Mouse (Mus musculus): ENCODE data around the gene Uaca. TPM values are rescaled to one million over a fixed set of nuclear protein-coding genes. Genes with fewer than 3 reads are reported as not detected.

Gene Uaca
- 15.2 and 16.1 TPM in 2 replicates for polyA plus RNA-seq (2015; fragmentation: Nextera tagmentation; extraction: Ambion mirVana)

- Histone ChIP-seq H3K9ac (replicated peaks) (peak within 1 kb of the TSS; percentile 58), H3K4me1 (peaks cover 14% of the 10 kb centered on the region), H3K9me3 (no peaks in the 10 kb centered on the region), H3K27ac (replicated peaks) (0 out of 2 replicates have a peak within 1 kb of the TSS, but pooled peaks have one; percentile 2), H3K4me2 (replicated peaks) (peak within 1 kb of the TSS; percentile 99), H3K4me3 (peak within 1 kb of the TSS; percentile 75), H3K36me3 (no peaks in the 10 kb centered on the region), H3K27me3 (peaks cover 9% of the 10 kb centered on the region; the same call in 1 of the 2 replicates)
- peak; percentile 96 for ATAC-seq (replicated peaks)
- under 1% methylated on average over 45 of the region's 45 CpGs for WGBS
These were observed at the start of gene Uaca for GRCm38 (mm10) chr9:60794210-60794840. Gene Uaca (plus strand): TSS chr9:60794542.

GRCm38 (mm10) chr9:60744971-60745370 is 49.4 kb upstream of the Uaca start:
- Histone ChIP-seq H3K4me3 (no peak overlapping the region), H3K4me2 (replicated peaks) (no peak overlapping the region), H3K9me3 (no peaks in the 10 kb centered on the region), H3K27me3 (no peaks in the 10 kb centered on the region), H3K9ac (replicated peaks) (no peak overlapping the region), H3K4me1 (peaks cover 11% of the 10 kb centered on the region), H3K36me3 (no peaks in the 10 kb centered on the region), H3K27ac (replicated peaks) (no peak overlapping the region)
- 65% methylated on average over 4 of the region's 4 CpGs for WGBS
- no peak for ATAC-seq (replicated peaks)

DNA sequence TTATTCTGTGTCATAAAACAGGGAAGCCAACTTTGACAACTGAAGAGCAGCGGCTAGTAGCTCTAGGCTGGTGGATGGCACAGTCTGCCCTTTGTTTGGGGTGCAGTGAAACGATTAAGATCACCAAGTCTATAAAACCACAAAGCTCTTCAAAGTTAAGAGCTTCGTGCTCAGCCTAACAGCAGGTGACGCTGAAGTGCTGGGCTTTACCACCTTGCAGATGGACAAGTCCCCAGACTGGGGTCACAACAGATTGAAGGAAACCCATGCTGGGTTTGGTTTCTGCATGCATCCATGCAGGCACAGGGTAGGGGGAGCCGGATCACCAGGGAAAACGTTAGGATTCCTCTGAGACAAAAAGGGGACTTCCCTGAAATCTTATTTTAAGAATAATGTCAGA is 47.8 kb upstream of the Uaca start:
- Histone ChIP-seq H3K27me3 (no peaks in the 10 kb centered on the region), H3K4me2 (replicated peaks) (no peak overlapping the region), H3K27ac (replicated peaks) (no peak overlapping the region), H3K9me3 (no peaks in the 10 kb centered on the region), H3K4me1 (peaks cover 11% of the 10 kb centered on the region), H3K4me3 (no peak overlapping the region), H3K9ac (replicated peaks) (no peak overlapping the region), H3K36me3 (no peaks in the 10 kb centered on the region)
- 58% methylated on average over 6 of the region's 6 CpGs for WGBS
- ATAC-seq (replicated peaks): no peak

DNA sequence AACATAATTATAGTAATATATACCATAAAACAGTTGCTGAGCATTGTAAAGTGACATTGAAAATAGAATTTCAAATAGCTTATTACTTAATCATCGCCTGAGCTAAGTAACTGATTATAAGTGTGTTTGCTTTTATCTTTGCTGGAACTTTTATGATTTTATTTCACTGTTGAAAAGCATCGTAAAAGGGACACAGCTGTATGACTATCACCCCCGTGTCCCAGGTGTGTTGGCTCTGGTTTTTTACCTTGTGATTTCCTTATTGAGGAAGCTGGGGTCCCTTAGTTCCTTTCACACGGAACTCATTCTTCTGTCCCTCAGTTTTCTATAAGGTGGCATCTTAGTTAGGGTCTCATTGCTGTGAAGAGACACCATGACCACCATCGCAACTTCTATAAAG is 46.7 kb upstream of the Uaca start:
- Histone ChIP-seq H3K27me3 (no peaks in the 10 kb centered on the region), H3K4me2 (replicated peaks) (no peak overlapping the region), H3K27ac (replicated peaks) (no peak overlapping the region), H3K4me3 (no peak overlapping the region), H3K4me1 (peaks cover 9% of the 10 kb centered on the region), H3K9ac (replicated peaks) (no peak overlapping the region), H3K9me3 (no peaks in the 10 kb centered on the region), H3K36me3 (no peaks in the 10 kb centered on the region)
- WGBS: 89% methylated on average over 5 of the region's 5 CpGs
- no peak for ATAC-seq (replicated peaks)

DNA sequence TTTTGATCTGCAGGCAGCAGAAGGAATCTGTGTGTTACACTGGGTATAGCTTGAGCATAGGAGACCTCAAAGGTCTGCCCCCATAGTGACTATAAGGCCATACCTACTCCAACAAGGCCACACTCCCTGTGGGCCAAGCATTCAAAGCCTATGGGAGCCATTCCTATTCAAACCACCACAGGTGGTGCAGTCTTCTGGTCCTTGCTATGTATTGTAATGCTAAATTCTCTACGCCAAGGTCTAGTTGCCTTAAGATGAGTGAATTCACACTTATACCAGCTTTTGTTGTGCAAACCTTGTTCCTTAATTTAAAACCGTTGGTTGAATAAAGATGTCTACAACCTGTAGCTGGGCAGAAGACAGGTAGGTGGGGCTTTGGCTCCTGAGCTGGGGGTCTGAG is 46.2 kb upstream of the Uaca start:
- no peak for ATAC-seq (replicated peaks)
- H3K9ac ChIP-seq (replicated peaks): no peak overlapping the region
- H3K9me3 ChIP-seq: no peaks in the 10 kb centered on the region
- 81% methylated on average over 2 of the region's 2 CpGs for WGBS
- no peaks in the 10 kb centered on the region for H3K36me3 ChIP-seq
- no peak overlapping the region for H3K27ac ChIP-seq (replicated peaks)
- H3K4me2 ChIP-seq (replicated peaks): no peak overlapping the region
- H3K4me1 ChIP-seq: peaks cover 4% of the 10 kb centered on the region
- no peak overlapping the region for H3K4me3 ChIP-seq
- no peaks in the 10 kb centered on the region for H3K27me3 ChIP-seq

DNA sequence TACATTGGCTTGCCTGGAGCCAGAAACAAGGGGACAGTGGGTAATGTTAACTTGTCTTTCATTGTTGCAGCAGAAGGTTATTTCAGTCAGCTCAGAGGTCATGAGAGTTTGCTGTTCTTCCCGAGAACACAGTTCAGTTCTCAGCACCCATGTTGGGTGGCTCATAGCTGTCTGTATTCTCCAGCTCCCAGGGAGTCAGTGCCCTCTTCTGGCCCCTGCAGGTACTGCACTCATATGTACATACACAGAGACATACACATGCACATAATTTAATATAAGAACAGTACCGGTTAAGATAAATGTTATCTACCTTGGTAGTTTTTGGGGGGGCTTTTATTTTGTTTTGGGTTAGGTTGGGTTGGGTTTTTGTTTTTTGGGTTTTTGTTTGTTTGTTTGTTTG is 45.2 kb upstream of the Uaca start:
- Histone ChIP-seq H3K27me3 (no peaks in the 10 kb centered on the region), H3K4me1 (no peaks in the 10 kb centered on the region), H3K9ac (replicated peaks) (no peak overlapping the region), H3K36me3 (no peaks in the 10 kb centered on the region), H3K4me2 (replicated peaks) (no peak overlapping the region), H3K27ac (replicated peaks) (no peak overlapping the region), H3K4me3 (no peak overlapping the region), H3K9me3 (no peaks in the 10 kb centered on the region)
- no peak for ATAC-seq (replicated peaks)
- WGBS: 91% methylated on average over 2 of the region's 2 CpGs

DNA sequence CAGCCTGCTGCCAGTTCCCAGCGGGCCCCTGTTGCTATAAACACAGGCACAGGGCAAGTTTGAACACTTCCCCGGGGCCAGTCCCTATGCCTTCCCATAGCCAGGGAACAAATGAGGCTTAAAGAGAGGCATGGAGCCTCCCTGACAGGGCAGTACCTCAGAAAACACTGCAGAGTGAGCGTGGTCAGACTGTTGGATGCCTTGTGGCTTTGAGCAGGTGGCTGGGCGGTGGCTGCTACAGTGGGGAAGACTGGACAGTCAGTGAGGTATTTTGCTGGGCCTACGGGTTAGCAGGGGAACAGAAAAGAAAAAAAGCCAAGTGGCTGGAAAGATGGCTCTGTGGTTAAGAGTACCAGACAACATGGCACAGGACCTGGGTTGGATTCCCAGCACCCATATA is 43.2 kb upstream of the Uaca start:
- no peak for ATAC-seq (replicated peaks)
- Histone ChIP-seq H3K9me3 (no peaks in the 10 kb centered on the region), H3K9ac (replicated peaks) (no peak overlapping the region), H3K4me2 (replicated peaks) (no peak overlapping the region), H3K36me3 (no peaks in the 10 kb centered on the region), H3K4me3 (no peak overlapping the region), H3K27ac (replicated peaks) (no peak overlapping the region), H3K27me3 (no peaks in the 10 kb centered on the region), H3K4me1 (no peaks in the 10 kb centered on the region)
- 89% methylated on average over 5 of the region's 5 CpGs for WGBS

DNA sequence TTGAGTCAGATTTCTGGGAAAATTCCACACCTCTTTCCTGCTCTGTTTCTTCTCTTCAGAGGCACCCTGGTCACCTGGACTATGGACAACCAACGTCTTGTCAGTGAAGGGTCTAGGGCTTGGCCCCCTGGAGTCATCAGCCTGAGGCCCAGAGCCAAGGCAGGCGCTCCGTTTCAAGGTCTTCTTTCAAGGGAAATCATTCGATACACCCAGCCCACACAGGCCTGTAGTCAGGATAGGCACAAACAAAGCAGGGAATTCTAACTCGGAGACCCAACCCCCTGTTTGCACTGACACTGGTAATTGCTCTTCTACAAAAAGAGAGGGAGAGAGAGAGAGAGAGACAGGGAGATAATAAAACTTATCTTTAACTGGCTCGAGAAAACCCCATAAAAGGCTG is 42.4 kb upstream of the Uaca start:
- Histone ChIP-seq H3K4me1 (no peaks in the 10 kb centered on the region), H3K27ac (replicated peaks) (no peak overlapping the region), H3K4me2 (replicated peaks) (no peak overlapping the region), H3K4me3 (no peak overlapping the region), H3K36me3 (no peaks in the 10 kb centered on the region), H3K27me3 (no peaks in the 10 kb centered on the region), H3K9ac (replicated peaks) (no peak overlapping the region), H3K9me3 (no peaks in the 10 kb centered on the region)
- ATAC-seq (replicated peaks): no peak
- 63% methylated on average over 6 of the region's 6 CpGs for WGBS

DNA sequence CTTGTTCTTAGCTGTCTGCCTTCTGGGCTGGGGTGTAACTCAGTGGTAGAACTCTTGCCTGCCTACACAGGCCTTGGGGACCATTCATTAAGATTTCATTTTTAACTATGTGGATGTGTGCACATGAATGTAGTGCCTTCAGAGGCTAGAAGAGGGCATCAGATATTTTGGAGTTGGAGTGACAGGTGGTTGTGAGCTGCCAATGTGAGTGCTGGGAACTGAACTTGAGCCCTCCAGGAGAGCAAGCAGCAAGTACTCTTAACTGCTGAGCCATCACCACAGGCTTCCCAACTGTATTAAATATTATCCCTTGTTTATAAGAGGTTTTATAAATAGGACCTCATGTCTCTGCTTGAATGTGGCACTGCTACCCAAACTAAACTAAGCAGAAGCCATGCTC is 41.7 kb upstream of the Uaca start:
- Histone ChIP-seq H3K4me1 (no peaks in the 10 kb centered on the region), H3K27me3 (no peaks in the 10 kb centered on the region), H3K4me3 (no peak overlapping the region), H3K36me3 (no peaks in the 10 kb centered on the region), H3K4me2 (replicated peaks) (no peak overlapping the region), H3K9ac (replicated peaks) (no peak overlapping the region), H3K9me3 (no peaks in the 10 kb centered on the region), H3K27ac (replicated peaks) (no peak overlapping the region)
- no peak for ATAC-seq (replicated peaks)

DNA sequence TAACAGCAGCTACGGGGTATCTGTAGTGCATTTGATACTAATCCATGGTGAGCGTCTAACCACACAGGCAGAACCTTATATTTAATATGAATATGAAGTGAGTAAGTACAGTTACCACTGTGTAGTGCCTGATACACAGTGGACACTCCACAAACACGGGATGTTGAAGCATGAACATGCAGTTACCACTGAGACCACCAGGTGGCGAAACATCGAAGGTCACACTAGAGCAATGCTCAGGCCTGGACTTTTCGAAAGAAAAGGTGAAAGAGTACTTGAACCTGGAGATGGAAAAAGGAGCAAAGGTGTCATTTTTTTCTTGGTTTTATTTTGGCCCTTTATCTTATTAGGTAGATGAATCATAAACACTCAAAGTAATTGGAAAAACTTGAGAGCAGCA is 38.1 kb upstream of the Uaca start:
- Histone ChIP-seq H3K4me1 (no peaks in the 10 kb centered on the region), H3K27me3 (no peaks in the 10 kb centered on the region), H3K9ac (replicated peaks) (no peak overlapping the region), H3K36me3 (no peaks in the 10 kb centered on the region), H3K27ac (replicated peaks) (no peak overlapping the region), H3K4me2 (replicated peaks) (no peak overlapping the region), H3K9me3 (no peaks in the 10 kb centered on the region), H3K4me3 (no peak overlapping the region)
- ATAC-seq (replicated peaks): no peak
- 34% methylated on average over 6 of the region's 6 CpGs for WGBS

GRCm38 (mm10) chr9:60756866-60757740 is 37.2 kb upstream of the Uaca start:
- Histone ChIP-seq H3K4me1 (no peaks in the 10 kb centered on the region), H3K9me3 (no peaks in the 10 kb centered on the region), H3K36me3 (no peaks in the 10 kb centered on the region), H3K4me2 (replicated peaks) (no peak overlapping the region), H3K27me3 (no peaks in the 10 kb centered on the region), H3K27ac (replicated peaks) (no peak overlapping the region), H3K9ac (replicated peaks) (no peak overlapping the region), H3K4me3 (no peak overlapping the region)
- WGBS: 77% methylated on average over 15 of the region's 15 CpGs
- ATAC-seq (replicated peaks): no peak

DNA sequence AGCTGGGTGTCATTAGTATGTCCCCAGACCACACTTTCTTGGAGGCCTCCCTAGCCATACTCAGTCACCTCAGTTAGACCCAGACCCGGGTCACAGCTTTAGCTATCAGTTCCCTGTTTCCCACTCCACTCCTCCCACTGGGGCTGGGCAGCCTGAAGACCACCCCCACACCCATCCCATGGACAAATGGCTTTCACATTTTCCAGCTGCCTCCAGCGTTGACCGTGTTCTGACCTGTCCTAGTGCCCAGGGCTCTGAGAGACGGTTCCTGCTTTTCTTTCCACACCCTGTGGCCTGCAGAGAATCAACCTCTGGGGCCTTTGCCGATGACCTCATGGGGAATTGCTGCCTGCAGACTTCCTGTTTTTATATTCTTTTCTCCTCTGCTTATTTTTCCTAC is 36.5 kb upstream of the Uaca start:
- Histone ChIP-seq H3K4me1 (no peaks in the 10 kb centered on the region), H3K36me3 (no peaks in the 10 kb centered on the region)
- WGBS: 70% methylated on average over 5 of the region's 5 CpGs

More for the DNA sequence above, 36.5 kb upstream of the Uaca start:
- no peak overlapping the region for H3K9ac ChIP-seq (replicated peaks)
- no peaks in the 10 kb centered on the region for H3K27me3 ChIP-seq
- H3K4me2 ChIP-seq (replicated peaks): no peak overlapping the region
- no peaks in the 10 kb centered on the region for H3K9me3 ChIP-seq
- ATAC-seq (replicated peaks): no peak
- no peak overlapping the region for H3K27ac ChIP-seq (replicated peaks)
- H3K4me3 ChIP-seq: no peak overlapping the region
